Mouse (Mus musculus): Measurements from ENCODE around the gene Mgat4e. TPM values are rescaled to one million over a fixed set of nuclear protein-coding genes. Genes with fewer than 3 reads are reported as not detected.
"Not testable (repeated sequence)": the region's sequence is repeated elsewhere in the genome, so short reads cannot be mapped to it uniquely, and the experiment has no call there.

Gene Mgat4e
- total and polyA plus RNA-seq, 3 experiments, result 0.08 to 0.17 TPM; not detected in 1

DNA sequence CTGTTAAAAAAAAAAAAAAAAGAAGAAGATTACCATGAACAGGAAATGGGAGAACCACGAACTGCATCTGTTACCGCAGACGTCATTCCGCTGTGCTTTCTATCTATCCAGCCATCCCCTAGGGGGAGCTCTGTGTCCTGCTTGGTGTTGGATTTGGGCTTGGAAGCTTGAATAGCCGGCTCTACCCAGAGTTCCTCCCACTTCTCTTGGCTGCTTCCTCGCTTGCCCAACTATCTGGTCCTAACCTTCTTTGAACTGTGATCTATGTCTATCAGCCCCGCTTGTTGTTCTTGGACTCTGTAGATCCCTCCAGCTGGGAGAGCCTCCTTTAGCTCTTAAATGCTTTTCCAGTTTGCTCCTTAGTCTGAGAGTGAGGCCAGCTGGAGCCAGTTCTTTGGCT is 30.8 kb downstream of the Mgat4e start (continued):
- no peak for TF ChIP-seq POLR2AphosphoS5 (IDR thresholded peaks at IDR 0.05; ENCODE audit: borderline replicate concordance, low read depth, low read length)
- peak; percentile 74 for TF ChIP-seq ZC3H11A (IDR thresholded peaks at IDR 0.05; ENCODE audit: low read depth, low read length)
- TF ChIP-seq RCOR1 (IDR thresholded peaks at IDR 0.05; ENCODE audit: low read depth, low read length), result peak; percentile 45; the same call in 1 of the 2 replicates
- TF ChIP-seq MAFK (IDR thresholded peaks at IDR 0.05; ENCODE audit: borderline replicate concordance, low read depth, low read length), result no peak
- TF ChIP-seq TCF12 (IDR thresholded peaks at IDR 0.05; ENCODE audit: low read depth, low read length), result peak; percentile 55
- no peak for TF ChIP-seq NELFE (IDR thresholded peaks at IDR 0.05; ENCODE audit: low read depth, low read length)
- peak; percentile 86 for TF ChIP-seq RAD21 (IDR thresholded peaks at IDR 0.05; ENCODE audit: low read depth, low read length)
- peak; percentile 17 to 68; a peak in 3 of 4 replicates for TF ChIP-seq EP300 (IDR thresholded peaks at IDR 0.05; ENCODE audit: low read depth in 1 of 2, low read length in 2 of 2)
- no peak for TF ChIP-seq MEF2A (IDR thresholded peaks at IDR 0.05; ENCODE audit: extremely low read depth, insufficient replicate concordance, low read depth, low read length, poor library complexity, severe bottlenecking)
- TF ChIP-seq MYC (IDR thresholded peaks at IDR 0.05; ENCODE audit: low read depth, low read length), result 0 out of 2 replicates have a peak, but pooled peaks have one; percentile 25
- TF ChIP-seq UBTF (IDR thresholded peaks at IDR 0.05; ENCODE audit: borderline replicate concordance, insufficient read depth, low read depth, low read length), result no peak
- TF ChIP-seq SMC3 (IDR thresholded peaks at IDR 0.05; ENCODE audit: low read depth, low read length), result peak; percentile 73
- no peak for TF ChIP-seq CHD2 (IDR thresholded peaks at IDR 0.05; ENCODE audit: low read length)
- 0 out of 2 replicates have a peak, but pooled peaks have one; percentile 34 for TF ChIP-seq HCFC1 (IDR thresholded peaks at IDR 0.05; ENCODE audit: low read depth, low read length)
- no peak for TF ChIP-seq GABPA (IDR thresholded peaks at IDR 0.05; ENCODE audit: low read depth, low read length)
- TF ChIP-seq ELF1 (IDR thresholded peaks at IDR 0.05; ENCODE audit: low read depth, low read length), result peak; percentile 63; the same call in 1 of the 2 replicates
- no peak for TF ChIP-seq POLR2A (IDR thresholded peaks at IDR 0.05; ENCODE audit: control insufficient read depth in 1 of 2, insufficient read depth in 1 of 2, low read depth in 1 of 2, low read length in 2 of 2, poor library complexity in 1 of 2)

DNA sequence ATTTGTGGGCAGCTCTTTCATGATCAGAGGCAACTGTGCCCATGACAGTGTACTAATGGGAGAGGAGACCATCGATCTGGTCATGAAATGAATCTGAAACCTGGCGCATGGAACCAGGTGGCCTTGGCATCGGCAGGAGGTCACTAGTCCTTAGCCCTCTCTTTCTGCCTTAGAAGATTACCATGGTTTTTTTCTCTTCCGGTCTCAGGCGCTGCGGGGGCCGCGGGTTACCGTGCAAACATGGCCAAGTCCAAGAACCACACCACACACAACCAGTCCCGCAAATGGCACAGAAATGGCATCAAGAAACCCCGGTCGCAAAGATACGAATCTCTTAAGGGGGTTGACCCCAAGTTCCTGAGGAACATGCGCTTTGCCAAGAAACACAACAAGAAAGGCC is 31.6 kb downstream of the Mgat4e start:
- not testable (repeated sequence) for H3K9ac ChIP-seq (ENCODE audit: control insufficient read depth, low read depth, low read length, poor library complexity, severe bottlenecking); H3K27me3 ChIP-seq (ENCODE audit: control insufficient read depth in 1 of 2, insufficient read depth in 2 of 2, low read length in 2 of 2); DNase-seq (ENCODE audit: low read depth, low spot score); H3K79me2 ChIP-seq (ENCODE audit: control insufficient read depth, insufficient read depth, low read length, poor library complexity); H3K9me3 ChIP-seq (replicated peaks; ENCODE audit: insufficient read depth, low read length); H3K27ac ChIP-seq (ENCODE audit: control insufficient read depth, low read depth, low read length); H3K4me3 ChIP-seq (ENCODE audit: control insufficient read depth in 1 of 2, insufficient read depth in 1 of 2, low read depth in 2 of 2, low read length in 2 of 2)
- Histone ChIP-seq H3K36me3 (ENCODE audit: control insufficient read depth in 1 of 2, insufficient read depth in 2 of 2, low read length in 2 of 2) (peaks cover 0 to 26% of the 10 kb centered on the region in 2 experiments; a peak in 2 of 4 replicates), H3K4me1 (ENCODE audit: control insufficient read depth in 1 of 2, insufficient read depth in 2 of 2, low read length in 2 of 2) (peaks cover 23 to 36% of the 10 kb centered on the region in 2 experiments)

Data from MEL (cell line).